Mouse (Mus musculus): ENCODE results near the gene Tmem199.

The Tmem199 gene

DNA sequence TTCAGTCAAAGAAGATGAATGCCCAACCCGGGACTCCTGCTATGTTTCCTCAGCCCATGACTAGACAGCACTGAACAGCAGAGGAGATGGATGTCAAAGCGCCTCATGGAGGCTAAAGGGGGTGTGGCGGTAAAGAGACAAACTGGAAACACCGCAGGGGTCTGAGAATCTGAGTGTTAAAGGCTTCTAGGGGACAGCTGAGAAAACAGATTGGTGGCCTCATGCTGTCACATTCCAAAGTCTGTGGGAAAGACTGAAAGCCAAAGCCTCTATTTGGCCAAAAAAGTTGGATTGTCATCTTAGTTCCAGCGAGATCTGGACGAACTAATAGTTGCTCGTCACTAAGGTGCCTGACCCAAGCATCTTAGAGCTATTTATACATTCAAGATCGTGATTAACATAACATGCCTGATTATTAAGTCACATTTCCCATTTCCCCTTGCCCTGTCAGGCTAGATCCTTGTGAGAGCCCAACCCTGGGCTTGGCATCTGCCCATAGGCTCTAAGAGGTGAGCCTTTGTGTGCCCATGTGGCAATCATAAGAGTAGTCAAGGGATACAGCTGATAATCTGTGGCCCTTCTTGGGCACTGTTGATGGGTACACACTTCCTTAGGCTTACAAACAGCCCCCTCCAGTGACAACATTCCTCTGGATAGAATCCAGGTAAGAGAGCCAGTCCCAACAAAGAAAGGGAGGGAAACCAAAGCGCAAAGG lies 11.4 kb upstream of the Tmem199 start:
- no peak for DNase-seq

GRCm38 (mm10) chr11:78522481-78522997 lies 10.6 kb upstream of the Tmem199 start:
- DNase-seq, result peak; percentile 42

DNA sequence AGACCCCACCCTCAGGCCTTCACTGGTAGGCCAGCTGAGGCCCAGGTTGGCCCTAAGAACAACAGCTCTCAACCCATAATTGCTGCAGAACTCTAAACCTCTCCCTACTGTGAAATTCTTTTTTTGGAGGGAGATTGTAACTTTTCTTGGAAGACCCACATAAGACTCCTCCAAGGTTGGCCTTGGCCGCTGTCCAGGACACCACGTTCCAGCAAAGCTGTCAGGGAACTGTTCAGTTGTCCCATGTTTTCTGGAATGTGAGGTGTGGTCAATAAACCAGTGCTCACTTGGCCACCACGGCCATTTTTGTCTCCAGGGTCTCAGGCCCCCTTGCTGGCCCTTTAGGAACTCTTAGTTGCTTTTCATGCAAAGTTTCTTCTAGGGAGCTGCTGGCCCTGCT lies 9.9 kb upstream of the Tmem199 start:
- DNase-seq, result no peak

DNA sequence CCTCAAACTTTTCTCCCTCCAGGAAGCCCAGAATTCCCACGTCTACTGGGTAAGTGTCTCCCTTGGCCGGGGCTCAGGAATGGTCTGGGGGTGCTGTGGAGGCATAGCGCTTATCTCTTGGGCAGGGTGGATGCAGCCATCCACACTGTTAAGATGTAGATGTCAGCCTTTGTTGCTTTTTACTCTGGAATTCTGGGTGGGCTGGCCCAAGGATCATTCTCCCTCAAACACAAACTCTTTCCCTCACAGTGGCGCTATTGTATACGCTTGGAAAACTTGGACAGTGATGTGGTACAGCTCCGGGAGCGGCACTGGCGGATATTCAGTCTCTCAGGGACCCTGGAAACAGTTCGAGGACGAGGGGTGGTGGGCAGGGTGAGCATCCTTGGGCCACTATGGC lies 7.0 kb upstream of the Tmem199 start:
- DNase-seq, result no peak

- no peak for DNase-seq
Measured at GRCm38 (mm10) chr11:78515549-78516325, 3.8 kb upstream of the Tmem199 start.

DNA sequence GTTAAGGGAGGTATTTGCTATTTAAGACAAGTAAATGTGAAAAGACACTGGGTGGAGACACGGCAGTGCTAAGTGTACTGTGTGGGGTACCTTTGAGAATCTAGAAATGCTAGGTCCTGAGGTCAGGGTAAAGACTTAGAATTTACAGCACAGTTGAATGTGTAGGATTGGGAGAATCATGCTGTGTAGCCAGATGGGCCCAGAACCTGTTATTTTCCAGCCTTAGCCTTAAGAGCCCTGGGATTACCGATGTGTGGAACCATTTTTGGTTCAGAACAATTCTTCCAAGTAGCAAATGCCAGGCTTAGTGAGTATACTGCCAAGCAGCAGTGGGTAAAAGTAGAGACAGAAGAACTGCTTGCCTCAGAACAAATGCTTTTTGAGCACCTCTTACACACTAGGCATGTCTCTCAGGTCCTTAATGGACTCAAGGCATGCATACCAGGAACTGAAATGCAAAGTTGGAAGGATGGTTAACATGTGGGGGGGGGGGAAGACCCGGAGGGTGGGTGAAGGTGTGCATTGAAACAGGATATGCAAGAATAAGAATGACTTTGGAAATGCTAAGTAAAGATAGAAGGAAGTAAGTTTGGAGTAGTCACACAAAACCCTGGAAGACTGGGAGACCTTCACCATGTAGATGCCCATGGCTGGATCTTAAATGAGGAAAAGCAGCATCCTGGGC lies 1.3 kb upstream of the Tmem199 start:
- no peak for DNase-seq

GRCm38 (mm10) chr11:78509148-78509547 lies 2.8 kb downstream of the Tmem199 start:
- no peak for DNase-seq

DNA sequence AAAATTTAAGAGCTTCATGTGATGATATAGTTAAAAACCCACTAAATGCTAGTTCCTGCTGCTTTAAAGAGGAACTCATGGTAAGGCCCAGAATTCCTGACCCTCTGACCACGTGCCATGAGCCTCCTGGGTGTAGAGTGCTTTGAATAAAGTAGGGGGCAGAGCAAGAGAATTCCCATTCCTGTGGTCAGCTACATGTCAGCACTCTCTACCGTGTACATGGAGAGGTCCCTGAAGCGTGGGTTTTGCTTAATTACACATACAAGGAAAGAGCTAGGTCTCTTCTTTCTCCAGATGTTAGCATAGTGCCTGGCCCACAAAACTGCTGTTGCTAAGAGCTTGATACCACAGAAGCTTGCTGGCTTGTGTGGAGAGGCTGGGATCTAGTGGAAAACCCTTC lies 6.5 kb downstream of the Tmem199 start:
- no peak for DNase-seq

DNA sequence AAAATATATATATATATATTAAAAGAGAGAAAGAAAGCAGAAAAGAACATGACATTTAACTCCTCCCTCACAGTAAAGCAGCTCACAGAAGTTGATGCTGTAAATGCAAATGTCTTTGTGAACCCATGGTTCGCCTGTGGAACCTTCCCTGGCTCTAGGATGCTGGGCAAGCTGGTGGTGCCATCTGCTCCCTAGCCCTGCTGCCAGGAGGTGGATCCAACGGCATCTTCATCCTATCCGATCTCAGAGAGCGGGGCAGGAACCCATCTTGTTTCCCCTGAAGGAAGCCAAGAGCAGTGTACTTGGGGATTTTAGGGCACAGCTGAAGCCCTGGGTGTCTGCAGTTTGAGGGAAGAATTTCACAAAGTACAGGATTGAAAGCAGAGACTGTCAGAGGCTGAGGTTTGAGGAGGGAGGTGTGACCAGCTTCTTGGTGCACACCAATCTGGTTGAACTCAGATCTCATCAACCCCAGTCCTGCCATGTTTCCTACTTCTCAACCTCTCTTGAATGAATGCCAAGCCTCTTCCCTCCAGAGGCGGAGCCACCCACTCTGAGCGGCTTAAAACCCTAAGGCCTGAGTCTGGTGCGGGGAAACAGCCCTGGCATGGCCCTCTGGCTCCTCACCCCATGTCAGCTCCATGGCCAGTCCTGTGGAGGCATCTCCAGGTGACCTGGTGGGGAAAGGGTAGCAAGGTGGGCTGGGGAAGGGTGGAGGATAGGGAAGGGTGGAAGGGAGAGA lies 8.9 kb downstream of the Tmem199 start, which contains the start of gene Sebox:
TSS of gene Sebox (plus strand) at position 539 of the 742 bp plus-strand sequence.
- DNase-seq, result no peak

- no peak for DNase-seq
Measured at GRCm38 (mm10) chr11:78501529-78501928, 10.4 kb downstream of the Tmem199 start.

DNA sequence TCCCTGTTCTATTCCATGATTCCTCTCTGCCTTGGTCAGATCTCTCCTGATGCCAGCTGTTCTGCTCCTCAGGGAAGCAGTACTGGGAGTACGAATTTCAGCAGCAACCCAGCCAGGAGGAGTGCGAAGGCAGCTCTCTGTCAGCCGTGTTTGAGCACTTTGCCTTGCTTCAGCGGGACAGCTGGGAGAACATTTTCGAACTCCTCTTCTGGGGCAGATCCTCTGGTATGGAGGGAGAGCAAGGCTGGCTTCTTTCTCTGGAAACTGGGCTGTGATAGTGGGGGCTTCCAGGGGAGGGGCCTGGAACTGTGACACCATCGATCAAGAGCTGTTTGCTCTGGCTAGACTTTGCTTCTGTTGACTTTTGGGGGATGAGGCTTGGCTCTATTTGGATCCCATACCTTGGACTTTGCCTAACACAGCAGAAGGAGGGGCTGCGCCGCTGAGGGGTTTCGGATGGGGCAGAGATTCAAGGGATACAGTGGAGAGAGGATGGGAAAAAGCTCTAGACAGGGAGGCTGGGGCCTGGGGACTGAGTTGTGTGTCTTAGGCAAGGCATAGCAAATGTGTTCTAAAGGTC lies 11.3 kb downstream of the Tmem199 start:
- no peak for DNase-seq

- DNase-seq, result no peak
Measured at GRCm38 (mm10) chr11:78499543-78499942, 12.4 kb downstream of the Tmem199 start.

DNA sequence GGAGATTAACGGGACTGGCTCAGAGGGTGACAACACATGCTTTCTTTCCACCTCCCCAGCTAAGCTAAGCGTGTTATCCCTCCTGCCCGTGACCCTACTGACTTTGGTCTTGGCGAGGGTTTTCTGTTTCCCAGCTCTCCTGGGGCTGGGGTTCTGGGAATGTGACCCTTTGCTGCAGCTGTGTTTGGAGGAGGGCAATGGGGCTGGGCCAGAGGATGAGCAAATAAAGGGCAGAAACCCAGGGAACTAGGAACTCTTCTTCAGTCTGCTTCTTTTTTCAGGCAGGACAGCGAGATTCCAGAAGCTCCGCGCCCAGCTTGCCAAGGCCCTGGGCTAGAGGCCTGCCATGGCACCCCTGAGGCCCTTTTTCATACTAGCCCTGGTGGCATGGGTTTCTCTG lies 13.0 kb downstream of the Tmem199 start, which contains the start of gene Vtn:
TSS of gene Vtn (plus strand) at position 88 of the 400 bp plus-strand sequence.
- no peak for DNase-seq

DNA sequence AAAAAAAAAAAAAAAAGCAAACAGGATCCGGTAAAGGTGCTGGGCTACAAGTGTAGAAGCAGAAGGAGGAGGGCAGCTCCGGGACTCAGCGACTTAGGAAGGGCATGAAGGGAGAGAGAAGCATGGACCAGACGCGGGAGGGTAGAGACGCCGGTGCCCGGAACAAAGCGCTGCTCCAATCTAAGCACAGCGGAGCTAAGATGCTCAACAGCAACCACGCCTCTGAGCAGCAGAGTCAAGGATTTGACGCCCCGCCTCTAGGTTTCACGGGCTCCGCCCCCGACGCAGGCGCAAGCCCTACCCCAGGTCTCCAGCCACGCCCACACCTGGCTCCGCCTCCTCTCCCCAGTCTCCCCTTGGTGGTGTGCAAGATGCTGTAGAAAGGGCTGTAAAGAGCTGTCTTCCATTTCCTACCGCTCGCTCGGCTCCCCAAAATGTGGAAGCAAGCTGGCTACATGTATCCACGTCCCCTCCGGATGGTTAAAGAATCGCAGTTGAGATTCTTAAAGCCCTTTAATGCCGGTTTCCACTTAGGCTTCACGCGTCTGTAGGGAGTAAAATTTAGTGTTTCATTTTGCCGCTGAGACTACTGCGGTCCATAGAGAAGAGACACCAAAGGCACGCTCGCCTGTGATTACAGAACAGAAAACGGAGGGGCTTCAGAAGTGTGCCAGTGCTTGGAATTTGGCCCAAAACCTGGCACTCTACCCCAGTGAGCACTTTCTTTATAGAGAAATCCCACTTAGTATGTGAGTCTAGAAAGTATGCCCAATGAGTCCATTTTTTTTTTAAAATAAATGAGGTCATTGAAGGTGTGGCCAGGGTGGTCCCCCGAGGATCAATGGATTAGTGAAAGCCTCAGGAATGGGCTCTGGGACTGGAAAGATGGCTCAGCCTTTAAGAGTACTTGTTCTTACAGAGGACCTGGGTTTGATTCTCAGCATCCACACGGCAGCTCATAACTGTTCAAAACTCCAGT lies 14.1 kb downstream of the Tmem199 start, which contains the start of gene Sarm1:
TSS of gene Sarm1 (minus strand) at position 211 of the 979 bp plus-strand sequence.
- peak; percentile 93 for DNase-seq

DNA sequence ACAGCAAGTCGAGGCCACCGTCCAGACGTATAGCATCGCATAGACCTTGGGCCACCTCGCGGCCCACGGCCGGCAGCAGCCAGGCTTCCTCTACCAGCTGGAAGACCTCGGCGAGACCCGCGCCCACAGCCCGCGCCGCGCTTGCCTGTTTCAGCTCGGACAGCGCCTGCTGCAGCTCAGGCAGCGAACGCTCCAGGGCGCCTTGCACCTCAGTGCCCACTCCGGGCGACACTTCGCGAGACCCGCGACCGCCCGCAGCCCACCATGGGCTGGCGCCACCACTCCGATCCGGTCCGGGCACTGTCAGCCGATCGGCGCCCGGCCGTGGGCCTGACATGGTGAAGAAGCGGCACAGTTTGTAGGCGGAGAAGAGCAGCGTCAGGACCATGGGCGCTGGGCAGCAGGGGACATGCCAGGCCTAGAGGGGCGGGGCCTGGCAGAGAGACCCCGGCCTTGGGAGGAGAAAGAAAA lies 14.9 kb downstream of the Tmem199 start:
- peak; percentile 18 for DNase-seq

GRCm38 (mm10) chr11:78495904-78496303 lies 16.1 kb downstream of the Tmem199 start:
- no peak for DNase-seq

- DNase-seq, result peak; percentile 23
Measured at GRCm38 (mm10) chr11:78490781-78491241, 21.2 kb downstream of the Tmem199 start.

GRCm38 (mm10) chr11:78488168-78488567 lies 23.8 kb downstream of the Tmem199 start:
- DNase-seq, result peak; percentile 82

DNA sequence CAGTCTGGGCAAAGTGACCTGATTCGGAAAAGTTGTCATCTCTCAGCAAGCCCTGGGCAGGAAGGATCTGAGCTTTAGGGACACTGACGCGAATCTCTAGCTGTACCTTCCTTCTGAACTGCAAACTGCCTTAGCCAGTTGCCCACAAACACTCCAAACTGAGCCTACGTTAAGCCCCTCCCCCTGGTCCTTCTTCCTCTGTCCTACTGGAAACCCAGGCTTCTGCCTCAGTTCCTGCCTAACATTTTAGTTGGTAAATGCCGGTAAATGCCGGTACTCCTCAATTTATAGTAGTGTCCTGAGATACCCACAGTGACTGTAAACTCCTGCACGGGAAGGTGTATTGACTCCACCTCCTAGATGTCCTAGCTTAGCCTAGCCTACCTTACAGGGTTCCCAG lies 28.3 kb downstream of the Tmem199 start:
- no peak for DNase-seq

GRCm38 (mm10) chr11:78475289-78475688 lies 36.7 kb downstream of the Tmem199 start:
- DNase-seq, result no peak

Data from kidney, adult 18-20 months (tissue).